Mouse (Mus musculus) heart, adult 2 months (tissue): ENCODE measurements around the gene Rab31.

ENCODE experiments used
- CTCF ChIP-seq: fragments of 200-600 bp; IDR thresholded peaks from 2 replicates; pipeline ENCODE4 v1.8.1; 2022; ENCODE audit warnings: antibody characterized with exemption, mild to moderate bottlenecking, moderate library complexity
- EP300 ChIP-seq: fragments of 200-500 bp; IDR thresholded peaks from 2 replicates; pipeline ENCODE4 v1.6.1; 2011; ENCODE audit warnings: low read depth, low read length, control low read depth; ENCODE audit not compliant: insufficient read depth
- POLR2A ChIP-seq: fragments of 200-500 bp; IDR thresholded peaks from 2 replicates; pipeline ENCODE4 v1.6.1; 2011; ENCODE audit warnings: mild to moderate bottlenecking, low read depth, low read length, control low read depth; ENCODE audit not compliant: insufficient read depth

- TF ChIP-seq POLR2A: no peak
- no peak for TF ChIP-seq CTCF
- no peak for TF ChIP-seq EP300
These were observed 142.6 kb downstream of the Rab31 start for GRCm38 (mm10) chr17:65629943-65630342.
